Mouse (Mus musculus) adrenal gland, postnatal 14 days (tissue): Measurements from ENCODE around the gene Sumf2. TPM values are rescaled to one million over a fixed set of nuclear protein-coding genes. Genes with fewer than 3 reads are reported as not detected.
A peak's percentile ranks its signal among the peaks of the same experiment; 100 is the strongest.
"Not testable (repeated sequence)": the region's sequence is repeated elsewhere in the genome, so short reads cannot be mapped to it uniquely, and the experiment has no call there.

Experiments
- DNase-seq: peaks from one replicate; pipeline ENCODE4 v3.0.0; 2021; ENCODE audit warnings: mixed read lengths
- long read RNA-seq, 2 experiments: library from polyadenylated mRNA; stranded (forward); transcript quantifications; one replicate each; pipeline ENCODE4 v2.0.0; 2021
- total RNA-seq: library from RNA; stranded (reverse); gene quantifications from 2 replicates; pipeline ENCODE4 v1.2.3, GENCODE M21; 2021

Gene Sumf2
- total RNA-seq = 39.5 and 44.8 TPM in 2 replicates
- long read RNA-seq, experiment 1, transcript Sumf2-204 (9 exons, 2,264 nt) = major isoform, 63 of 74 reads
- long read RNA-seq, experiment 1, partial matches to known transcripts = 4 of 74 reads
- long read RNA-seq, experiment 1, other reads (novel, unspliced or antisense) = 7 of 74 reads
- long read RNA-seq, experiment 2, transcript Sumf2-204 (9 exons, 2,264 nt) = major isoform, 29 of 37 reads
- long read RNA-seq, experiment 2, partial matches to known transcripts = 5 of 37 reads
- long read RNA-seq, experiment 2, other reads (novel, unspliced or antisense) = 3 of 37 reads

GRCm38 (mm10) chr5:129846752-129847557, at the start of gene Sumf2:
Gene Sumf2 (plus strand): TSS chr5:129846986.
- peak; percentile 98 for DNase-seq

- DNase-seq = no peak
These were observed 1.9 kb upstream of the Sumf2 start for GRCm38 (mm10) chr5:129844848-129845247.

- DNase-seq = no peak
These were observed 703 bp downstream of the Sumf2 start for GRCm38 (mm10) chr5:129847558-129847820.

- no peak for DNase-seq
These were observed 8.4 kb downstream of the Sumf2 start for GRCm38 (mm10) chr5:129855163-129855562.

- no peak for DNase-seq
These were observed 9.6 kb downstream of the Sumf2 start for GRCm38 (mm10) chr5:129856414-129856813.

- no peak for DNase-seq
These were observed 15.5 kb downstream of the Sumf2 start for GRCm38 (mm10) chr5:129862325-129862724.

GRCm38 (mm10) chr5:129864467-129864866, 17.7 kb downstream of the Sumf2 start:
- DNase-seq = peak; percentile 77

GRCm38 (mm10) chr5:129865841-129866240, 19.1 kb downstream of the Sumf2 start:
- DNase-seq = no peak

- DNase-seq = no peak
These were observed 22.6 kb downstream of the Sumf2 start for GRCm38 (mm10) chr5:129869238-129869995.

GRCm38 (mm10) chr5:129871238-129871637, 24.5 kb downstream of the Sumf2 start:
- DNase-seq = no peak

GRCm38 (mm10) chr5:129873942-129874341, 27.2 kb downstream of the Sumf2 start:
- no peak for DNase-seq

GRCm38 (mm10) chr5:129875098-129875497, 28.3 kb downstream of the Sumf2 start:
- DNase-seq = no peak

GRCm38 (mm10) chr5:129877731-129878455, 31.1 kb downstream of the Sumf2 start:
- DNase-seq = peak; percentile 66

- peak; percentile 94 for DNase-seq
These were observed 32.2 kb downstream of the Sumf2 start for GRCm38 (mm10) chr5:129878946-129879345.

- no peak for DNase-seq
These were observed 33.1 kb downstream of the Sumf2 start for GRCm38 (mm10) chr5:129879888-129880287.

GRCm38 (mm10) chr5:129886271-129886670, 39.5 kb downstream of the Sumf2 start:
- DNase-seq = peak; percentile 71

GRCm38 (mm10) chr5:129886911-129887636, 40.3 kb downstream of the Sumf2 start, which contains the start of gene Chchd2:
Gene Chchd2 (minus strand): TSS chr5:129887470.
- DNase-seq = peak; percentile 95

- not testable (repeated sequence) for DNase-seq
These were observed 43.6 kb downstream of the Sumf2 start for GRCm38 (mm10) chr5:129890390-129890789.

GRCm38 (mm10) chr5:129895198-129896088, 48.7 kb downstream of the Sumf2 start, which contains the start of gene Zbed5:
Gene Zbed5 (plus strand): TSS chr5:129895723.
- DNase-seq = peak; percentile 91

GRCm38 (mm10) chr5:129898449-129898848, 51.7 kb downstream of the Sumf2 start, which contains the start of gene Phkg1:
Gene Phkg1 (minus strand): TSS chr5:129898549.
- no peak for DNase-seq
